Mouse (Mus musculus) stomach, postnatal 0 days (tissue): ENCODE measurements around the gene 1700025B11Rik.

ENCODE experiments used
- CTCF ChIP-seq: IDR thresholded peaks from 2 replicates; pipeline ENCODE4 v1.5.1; 2016; ENCODE audit warnings: antibody characterized with exemption, low read depth, mild to moderate bottlenecking, moderate library complexity
- EP300 ChIP-seq: optimal IDR thresholded peaks from 2 replicates; pipeline ENCODE3; 2016; ENCODE audit warnings: antibody characterized with exemption

DNA sequence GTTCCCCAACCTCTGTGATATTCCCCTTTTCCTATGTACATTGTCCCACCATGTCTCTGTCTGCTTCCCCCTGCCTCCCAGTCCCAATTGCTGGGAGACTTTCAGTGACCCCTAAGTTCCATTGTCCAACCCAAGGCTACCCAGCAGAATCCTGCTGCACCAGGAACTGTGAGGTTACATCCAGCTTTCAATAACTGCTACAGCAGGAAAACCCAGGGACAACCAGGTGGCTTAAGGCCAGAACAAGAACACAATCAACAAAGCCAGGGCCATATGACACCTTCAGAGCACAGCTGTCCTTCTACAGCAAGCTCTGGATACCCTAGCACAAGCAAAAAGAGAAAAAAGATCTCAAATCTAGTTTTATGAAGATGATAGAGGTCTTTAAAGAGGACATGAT lies 27.3 kb upstream of the 1700025B11Rik start:
- TF ChIP-seq CTCF (no peak), EP300 (no peak)
